Mouse (Mus musculus): ENCODE measurements around the gene Cmtm4.
"Not testable (repeated sequence)": the region's sequence is repeated elsewhere in the genome, so short reads cannot be mapped to it uniquely, and the experiment has no call there.

Gene Cmtm4

GRCm38 (mm10) chr8:104339229-104339982 is 56.2 kb downstream of the Cmtm4 start, which contains the start of gene Cmtm3:
TSS of gene Cmtm3 (plus strand) at chr8:104339410.
- no peak for DNase-seq (ENCODE audit: low spot score)

- DNase-seq (ENCODE audit: low spot score): no peak
Observed at GRCm38 (mm10) chr8:104337890-104338289, 57.7 kb downstream of the Cmtm4 start.

- no peak for DNase-seq (ENCODE audit: low spot score)
Observed at GRCm38 (mm10) chr8:104336806-104337205, 58.8 kb downstream of the Cmtm4 start.

- no peak for DNase-seq (ENCODE audit: low spot score)
Observed at GRCm38 (mm10) chr8:104334196-104334595, 61.4 kb downstream of the Cmtm4 start.

- DNase-seq (ENCODE audit: low spot score): no peak
Observed at GRCm38 (mm10) chr8:104333786-104334185, 61.8 kb downstream of the Cmtm4 start.

GRCm38 (mm10) chr8:104332665-104333631 is 62.7 kb downstream of the Cmtm4 start:
- DNase-seq (ENCODE audit: low spot score): no peak

- not testable (repeated sequence) for DNase-seq (ENCODE audit: low spot score)
Observed at GRCm38 (mm10) chr8:104321930-104322329, 73.7 kb downstream of the Cmtm4 start, which contains the start of gene Cmtm2b. TSS of gene Cmtm2b (plus strand) at chr8:104322230.

GRCm38 (mm10) chr8:104321267-104321666 is 74.3 kb downstream of the Cmtm4 start, which contains the start of gene Gm11020:
TSS of gene Gm11020 (plus strand) at chr8:104321567.
- DNase-seq (ENCODE audit: low spot score): not testable (repeated sequence)

GRCm38 (mm10) chr8:104313311-104313710 is 82.3 kb downstream of the Cmtm4 start:
- no peak for DNase-seq (ENCODE audit: low spot score)

GRCm38 (mm10) chr8:104312023-104312422 is 83.6 kb downstream of the Cmtm4 start:
- not testable (repeated sequence) for DNase-seq (ENCODE audit: low spot score)

- DNase-seq (ENCODE audit: low spot score): peak; percentile 60
Observed at GRCm38 (mm10) chr8:104309441-104310155, 86.0 kb downstream of the Cmtm4 start, which contains the start of the genes Gm45711 and Cmtm1. TSS of gene Gm45711 (minus strand) at chr8:104310081. TSS of gene Cmtm1 (minus strand) at chr8:104310145.

GRCm38 (mm10) chr8:104308341-104308740 is 87.3 kb downstream of the Cmtm4 start:
- not testable (repeated sequence) for DNase-seq (ENCODE audit: low spot score)

GRCm38 (mm10) chr8:104304962-104305361 is 90.6 kb downstream of the Cmtm4 start:
- no peak for DNase-seq (ENCODE audit: low spot score)

- peak; percentile 74 for DNase-seq (ENCODE audit: low spot score)
Observed at GRCm38 (mm10) chr8:104302536-104302935, 93.1 kb downstream of the Cmtm4 start.

- DNase-seq (ENCODE audit: low spot score): not testable (repeated sequence)
Observed at GRCm38 (mm10) chr8:104301577-104301976, 94.0 kb downstream of the Cmtm4 start.

Measured in ovary, adult 18-20 months (tissue).